Mouse (Mus musculus): ENCODE measurements around the gene Nup210. TPM values are rescaled to one million over a fixed set of nuclear protein-coding genes. Genes with fewer than 3 reads are reported as not detected.
"Not testable (repeated sequence)": the region's sequence is repeated elsewhere in the genome, so short reads cannot be mapped to it uniquely, and the experiment has no call there.

Gene Nup210
- polyA plus RNA-seq, 1 experiment: not detected

- TF ChIP-seq CTCF (IDR thresholded peaks at IDR 0.05; ENCODE audit: control insufficient read depth, insufficient read depth, insufficient read length) (no peak), USF1 (IDR thresholded peaks at IDR 0.05; ENCODE audit: low read depth) (no peak), MAX (IDR thresholded peaks at IDR 0.05) (no peak), CEBPB (IDR thresholded peaks at IDR 0.05; ENCODE audit: low read depth) (no peak), MYOG (IDR thresholded peaks at IDR 0.05; ENCODE audit: control insufficient read depth, extremely low read depth, insufficient read length) (no peak), MYOD1 (IDR thresholded peaks at IDR 0.05; ENCODE audit: control insufficient read depth, insufficient read length, low read depth) (no peak), FOSL1 (IDR thresholded peaks at IDR 0.05; ENCODE audit: insufficient read depth, low read length, poor library complexity, severe bottlenecking) (no peak)
- no peaks in the 10 kb centered on the region for H3K79me3 ChIP-seq (ENCODE audit: low read depth)
- no peaks in the 10 kb centered on the region for H3K79me2 ChIP-seq (ENCODE audit: control insufficient read depth, insufficient read depth)
- no peaks in the 10 kb centered on the region for H3K36me3 ChIP-seq (ENCODE audit: control insufficient read depth, insufficient read depth)
- H3K27me3 ChIP-seq (ENCODE audit: control insufficient read depth, insufficient read depth, insufficient read length): peaks cover 18% of the 10 kb centered on the region
- no peak overlapping the region for H3ac ChIP-seq (ENCODE audit: control insufficient read depth, insufficient read length, low read depth)
- no peak overlapping the region for H3K4me3 ChIP-seq (ENCODE audit: insufficient read depth, poor library complexity, severe bottlenecking)
Observed at GRCm38 (mm10) chr6:91123453-91123852, 6.8 kb upstream of the Nup210 start.

DNA sequence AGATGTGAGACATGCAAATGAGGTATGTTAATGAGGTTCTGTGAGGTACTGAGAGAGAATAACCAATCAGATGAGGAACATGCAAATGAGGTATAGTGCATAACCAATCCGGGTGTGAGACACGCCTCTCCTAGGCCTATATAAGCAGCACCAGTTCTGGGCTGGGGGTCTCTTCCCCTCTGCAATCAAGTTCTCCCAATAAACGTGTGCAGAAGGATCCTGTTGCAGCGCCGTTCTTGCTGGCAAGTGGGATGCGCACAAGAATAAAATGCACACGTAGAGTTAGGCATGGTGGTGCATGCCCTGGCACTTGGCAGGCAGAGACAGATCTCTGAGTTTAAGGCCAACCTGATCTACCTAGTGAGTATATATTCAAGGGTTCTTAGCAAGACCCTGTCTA, 4.5 kb upstream of the Nup210 start:
- H3ac ChIP-seq (ENCODE audit: control insufficient read depth, insufficient read length, low read depth); H3K79me2 ChIP-seq (ENCODE audit: control insufficient read depth, insufficient read depth); H3K79me3 ChIP-seq (ENCODE audit: low read depth); H3K36me3 ChIP-seq (ENCODE audit: control insufficient read depth, insufficient read depth); H3K4me3 ChIP-seq (ENCODE audit: insufficient read depth, poor library complexity, severe bottlenecking): not testable (repeated sequence)
- peaks cover 20% of the 10 kb centered on the region for H3K27me3 ChIP-seq (ENCODE audit: control insufficient read depth, insufficient read depth, insufficient read length)

DNA sequence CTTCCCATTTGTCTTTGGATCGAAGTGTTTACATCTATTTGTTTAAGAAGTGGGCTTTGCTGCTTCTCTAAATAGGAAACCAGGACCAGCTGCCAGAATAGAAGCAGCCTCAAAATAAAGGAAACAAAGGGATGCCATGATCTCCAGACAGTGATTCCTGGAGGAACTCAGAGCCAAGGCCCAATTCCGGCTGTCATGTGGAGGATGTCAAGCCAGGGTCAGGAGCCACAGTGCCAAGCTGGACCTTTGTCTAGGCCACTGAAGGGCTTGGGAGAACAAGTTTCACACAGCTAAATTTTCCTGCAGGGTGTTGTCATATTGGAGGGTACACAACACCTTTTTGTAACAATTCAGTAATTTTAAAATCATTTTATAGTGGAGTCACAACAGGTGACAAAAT, 3.6 kb upstream of the Nup210 start:
- H3ac ChIP-seq (ENCODE audit: control insufficient read depth, insufficient read length, low read depth): no peak overlapping the region
- H3K27me3 ChIP-seq (ENCODE audit: control insufficient read depth, insufficient read depth, insufficient read length): peaks cover 23% of the 10 kb centered on the region
- H3K79me2 ChIP-seq (ENCODE audit: control insufficient read depth, insufficient read depth): no peaks in the 10 kb centered on the region
- TF ChIP-seq USF1 (IDR thresholded peaks at IDR 0.05; ENCODE audit: low read depth): no peak
- no peak for TF ChIP-seq FOSL1 (IDR thresholded peaks at IDR 0.05; ENCODE audit: insufficient read depth, low read length, poor library complexity, severe bottlenecking)
- no peak for TF ChIP-seq MYOD1 (IDR thresholded peaks at IDR 0.05; ENCODE audit: control insufficient read depth, insufficient read length, low read depth)
- TF ChIP-seq CTCF (IDR thresholded peaks at IDR 0.05; ENCODE audit: control insufficient read depth, insufficient read depth, insufficient read length): no peak
- TF ChIP-seq CEBPB (IDR thresholded peaks at IDR 0.05; ENCODE audit: low read depth): no peak
- no peak for TF ChIP-seq MAX (IDR thresholded peaks at IDR 0.05)
- no peak for TF ChIP-seq MYOG (IDR thresholded peaks at IDR 0.05; ENCODE audit: control insufficient read depth, extremely low read depth, insufficient read length)
- no peak overlapping the region for H3K4me3 ChIP-seq (ENCODE audit: insufficient read depth, poor library complexity, severe bottlenecking)
- H3K79me3 ChIP-seq (ENCODE audit: low read depth): no peaks in the 10 kb centered on the region
- H3K36me3 ChIP-seq (ENCODE audit: control insufficient read depth, insufficient read depth): no peaks in the 10 kb centered on the region

- H3ac ChIP-seq (ENCODE audit: control insufficient read depth, insufficient read length, low read depth): no peak overlapping the region
- TF ChIP-seq FOSL1 (IDR thresholded peaks at IDR 0.05; ENCODE audit: insufficient read depth, low read length, poor library complexity, severe bottlenecking): no peak
- no peak for TF ChIP-seq CEBPB (IDR thresholded peaks at IDR 0.05; ENCODE audit: low read depth)
- TF ChIP-seq MYOG (IDR thresholded peaks at IDR 0.05; ENCODE audit: control insufficient read depth, extremely low read depth, insufficient read length): no peak
- no peak for TF ChIP-seq MYOD1 (IDR thresholded peaks at IDR 0.05; ENCODE audit: control insufficient read depth, insufficient read length, low read depth)
- no peak for TF ChIP-seq CTCF (IDR thresholded peaks at IDR 0.05; ENCODE audit: control insufficient read depth, insufficient read depth, insufficient read length)
- TF ChIP-seq MAX (IDR thresholded peaks at IDR 0.05): no peak
- no peak for TF ChIP-seq USF1 (IDR thresholded peaks at IDR 0.05; ENCODE audit: low read depth)
- H3K79me2 ChIP-seq (ENCODE audit: control insufficient read depth, insufficient read depth): no peaks in the 10 kb centered on the region
- no peaks in the 10 kb centered on the region for H3K36me3 ChIP-seq (ENCODE audit: control insufficient read depth, insufficient read depth)
- H3K79me3 ChIP-seq (ENCODE audit: low read depth): no peaks in the 10 kb centered on the region
- peaks cover 22% of the 10 kb centered on the region for H3K27me3 ChIP-seq (ENCODE audit: control insufficient read depth, insufficient read depth, insufficient read length)
- H3K4me3 ChIP-seq (ENCODE audit: insufficient read depth, poor library complexity, severe bottlenecking): no peak overlapping the region
Observed at GRCm38 (mm10) chr6:91118526-91118925, 1.9 kb upstream of the Nup210 start.

DNA sequence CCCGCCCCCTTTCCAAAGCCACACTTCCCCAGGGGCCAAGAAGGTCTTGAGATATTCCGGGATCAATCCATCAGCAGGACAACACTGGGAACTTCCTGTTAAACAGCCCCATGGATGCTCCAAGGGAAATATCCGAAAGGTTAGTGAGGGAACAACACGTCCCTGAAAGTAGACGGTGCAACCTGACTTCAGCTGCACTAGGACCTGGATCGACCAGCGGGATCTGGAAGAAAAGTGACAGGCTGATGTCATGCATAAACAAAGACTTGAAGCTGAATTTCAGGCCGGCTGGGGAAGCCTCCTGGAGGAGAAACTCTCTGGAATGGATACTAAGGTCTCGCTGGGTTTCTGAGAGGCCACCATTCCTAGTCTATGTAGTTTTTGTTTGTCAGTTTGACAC, 520 bp upstream of the Nup210 start:
- Histone ChIP-seq H3K4me3 (ENCODE audit: insufficient read depth, poor library complexity, severe bottlenecking) (no peak overlapping the region), H3ac (ENCODE audit: control insufficient read depth, insufficient read length, low read depth) (no peak overlapping the region)

GRCm38 (mm10) chr6:91115863-91116243, 776 bp downstream of the Nup210 start:
- no peaks in the 10 kb centered on the region for H3K36me3 ChIP-seq (ENCODE audit: control insufficient read depth, insufficient read depth)
- H3K79me2 ChIP-seq (ENCODE audit: control insufficient read depth, insufficient read depth): no peaks in the 10 kb centered on the region
- no peak for TF ChIP-seq USF1 (IDR thresholded peaks at IDR 0.05; ENCODE audit: low read depth)
- no peak for TF ChIP-seq MYOD1 (IDR thresholded peaks at IDR 0.05; ENCODE audit: control insufficient read depth, insufficient read length, low read depth)
- TF ChIP-seq MAX (IDR thresholded peaks at IDR 0.05): no peak
- no peak for TF ChIP-seq MYOG (IDR thresholded peaks at IDR 0.05; ENCODE audit: control insufficient read depth, extremely low read depth, insufficient read length)
- TF ChIP-seq CEBPB (IDR thresholded peaks at IDR 0.05; ENCODE audit: low read depth): no peak
- no peak for TF ChIP-seq FOSL1 (IDR thresholded peaks at IDR 0.05; ENCODE audit: insufficient read depth, low read length, poor library complexity, severe bottlenecking)
- TF ChIP-seq CTCF (IDR thresholded peaks at IDR 0.05; ENCODE audit: control insufficient read depth, insufficient read depth, insufficient read length): no peak
- no peak overlapping the region for H3K4me3 ChIP-seq (ENCODE audit: insufficient read depth, poor library complexity, severe bottlenecking)
- no peaks in the 10 kb centered on the region for H3K79me3 ChIP-seq (ENCODE audit: low read depth)
- H3ac ChIP-seq (ENCODE audit: control insufficient read depth, insufficient read length, low read depth): no peak overlapping the region
- H3K27me3 ChIP-seq (ENCODE audit: control insufficient read depth, insufficient read depth, insufficient read length): peaks cover 39% of the 10 kb centered on the region

More for the DNA sequence above, 520 bp upstream of the Nup210 start:
- H3K27me3 ChIP-seq (ENCODE audit: control insufficient read depth, insufficient read depth, insufficient read length): peaks cover 26% of the 10 kb centered on the region
- no peaks in the 10 kb centered on the region for H3K79me3 ChIP-seq (ENCODE audit: low read depth)
- no peaks in the 10 kb centered on the region for H3K36me3 ChIP-seq (ENCODE audit: control insufficient read depth, insufficient read depth)
- TF ChIP-seq MYOD1 (IDR thresholded peaks at IDR 0.05; ENCODE audit: control insufficient read depth, insufficient read length, low read depth) (no peak), CTCF (IDR thresholded peaks at IDR 0.05; ENCODE audit: control insufficient read depth, insufficient read depth, insufficient read length) (no peak), MYOG (IDR thresholded peaks at IDR 0.05; ENCODE audit: control insufficient read depth, extremely low read depth, insufficient read length) (no peak), USF1 (IDR thresholded peaks at IDR 0.05; ENCODE audit: low read depth) (no peak), FOSL1 (IDR thresholded peaks at IDR 0.05; ENCODE audit: insufficient read depth, low read length, poor library complexity, severe bottlenecking) (no peak)
- H3K79me2 ChIP-seq (ENCODE audit: control insufficient read depth, insufficient read depth): no peaks in the 10 kb centered on the region

Data from C2C12 (cell line).